Mouse (Mus musculus): ENCODE results near the gene Lyg2.

Lyg2 gene

GRCm38 (mm10) chr1:37883411-37883810 lies 32.9 kb downstream of the Lyg2 start:
- DNase-seq (ENCODE audit: low read depth), result no peak

GRCm38 (mm10) chr1:37877736-37878460 lies 38.4 kb downstream of the Lyg2 start:
- no peak for DNase-seq (ENCODE audit: low read depth)

GRCm38 (mm10) chr1:37873157-37873556 lies 43.1 kb downstream of the Lyg2 start:
- no peak for DNase-seq (ENCODE audit: low read depth)

- DNase-seq (ENCODE audit: low read depth), result peak; percentile 92
Observed at GRCm38 (mm10) chr1:37872131-37873067, 43.9 kb downstream of the Lyg2 start.

- DNase-seq (ENCODE audit: low read depth), result no peak
Observed at GRCm38 (mm10) chr1:37871704-37872103, 44.6 kb downstream of the Lyg2 start, which contains the start of gene Lipt1. Gene Lipt1 (plus strand): TSS chr1:37871738.

- no peak for DNase-seq (ENCODE audit: low read depth)
Observed at GRCm38 (mm10) chr1:37869362-37869761, 46.9 kb downstream of the Lyg2 start.

GRCm38 (mm10) chr1:37868640-37869039 lies 47.7 kb downstream of the Lyg2 start:
- DNase-seq (ENCODE audit: low read depth), result no peak

GRCm38 (mm10) chr1:37867684-37868322 lies 48.5 kb downstream of the Lyg2 start:
- no peak for DNase-seq (ENCODE audit: low read depth)

- peak; percentile 82 for DNase-seq (ENCODE audit: low read depth)
Observed at GRCm38 (mm10) chr1:37867056-37867455, 49.2 kb downstream of the Lyg2 start.

- peak; percentile 41 for DNase-seq (ENCODE audit: low read depth)
Observed at GRCm38 (mm10) chr1:37866286-37866685, 50.0 kb downstream of the Lyg2 start, which contains the start of gene Tsga10. Gene Tsga10 (minus strand): TSS chr1:37866429.

- DNase-seq (ENCODE audit: low read depth), result no peak
Observed at GRCm38 (mm10) chr1:37865401-37866215, 50.7 kb downstream of the Lyg2 start.

- DNase-seq (ENCODE audit: low read depth), result peak; percentile 99
Observed at GRCm38 (mm10) chr1:37864511-37865400, 51.5 kb downstream of the Lyg2 start.
